Mouse (Mus musculus) CH12.LX (cell line): ENCODE data around the gene Chchd3. TPM values are rescaled to one million over a fixed set of nuclear protein-coding genes. Genes with fewer than 3 reads are reported as not detected.

ENCODE experiments used
- DNase-seq: peaks from one replicate; pipeline ENCODE4 v3.0.0-alpha.2; 2013; ENCODE audit errors: extremely low read depth
- H3K27ac ChIP-seq: 2 replicates; pipeline ENCODE4 v1.5.1; 2012; ENCODE audit warnings: low read depth, mild to moderate bottlenecking, control low read depth, moderate library complexity; ENCODE audit not compliant: insufficient read depth
- H3K27me3 ChIP-seq: replicated peaks from 2 replicates; pipeline ENCODE3; 2012; ENCODE audit warnings: inconsistent platforms
- H3K36me3 ChIP-seq, 2 experiments: replicated peaks in 1 of 2; 2 replicates each; pipeline versions ENCODE3 to v1.6.1; 2012; ENCODE audit warnings: inconsistent platforms in 1 of 2, low read length in 1 of 2, mild to moderate bottlenecking in 1 of 2, mixed read lengths in 1 of 2, moderate library complexity in 1 of 2; ENCODE audit not compliant: control insufficient read depth in 1 of 2, insufficient read depth in 1 of 2
- H3K4me1 ChIP-seq, 2 experiments: 2 replicates each; pipeline ENCODE4 v1.6.1; 2012; ENCODE audit warnings: inconsistent platforms in 1 of 2, moderate library complexity in 1 of 2; ENCODE audit not compliant: insufficient read depth in 2 of 2, control insufficient read depth in 1 of 2
- H3K4me2 ChIP-seq: 2 replicates; pipeline ENCODE4 v1.6.1; 2012; ENCODE audit warnings: low read depth, mild to moderate bottlenecking, control low read depth; ENCODE audit not compliant: poor library complexity, insufficient read depth, severe bottlenecking
- H3K4me3 ChIP-seq, 3 experiments: fragments of 150-350 bp in 1 of 3; sonication (generic) in 1 of 3; replicated peaks in 1 of 3; 2 replicates each; pipeline versions ENCODE3 to v1.5.1; 2011 to 2012; ENCODE audit warnings: low read depth in 2 of 3, low read length in 2 of 3, mild to moderate bottlenecking in 2 of 3, moderate library complexity in 2 of 3, control low read depth in 1 of 3, improper control_type of control experiment in 1 of 3, inconsistent platforms in 1 of 3, mixed read lengths in 1 of 3; ENCODE audit not compliant: poor library complexity in 1 of 3
- H3K79me2 ChIP-seq: replicated peaks from 2 replicates; pipeline ENCODE4 v1.6.1; 2012; ENCODE audit warnings: mild to moderate bottlenecking, moderate library complexity; ENCODE audit not compliant: control insufficient read depth, poor library complexity, insufficient read depth, severe bottlenecking; ENCODE audit errors: extremely low read depth
- H3K9ac ChIP-seq: 2 replicates; pipeline ENCODE4 v1.6.1; 2012; ENCODE audit warnings: low read depth, mild to moderate bottlenecking, control low read depth, moderate library complexity; ENCODE audit not compliant: insufficient read depth
- H3K9me3 ChIP-seq: replicated peaks from 2 replicates; pipeline ENCODE3; 2012; ENCODE audit warnings: low read length, inconsistent platforms, mixed read lengths
- BHLHE40 ChIP-seq: IDR thresholded peaks from 2 replicates; pipeline ENCODE4 v1.6.1; 2011; ENCODE audit warnings: mild to moderate bottlenecking, low read depth, low read length, improper control_type of control experiment
- CHD1 ChIP-seq: IDR thresholded peaks from 2 replicates; pipeline ENCODE4 v1.6.1; 2012; ENCODE audit warnings: low read depth, low read length, improper control_type of control experiment, inconsistent platforms
- CTCF ChIP-seq, 2 experiments: IDR thresholded peaks in 1 of 2; conservative IDR thresholded peaks in 1 of 2; 2 replicates each; pipeline ENCODE4 v1.5.1; 2011 to 2012; ENCODE audit warnings: low read depth in 2 of 2, low read length in 2 of 2, improper control_type of control experiment in 1 of 2, inconsistent platforms in 1 of 2, mild to moderate bottlenecking in 1 of 2, moderate library complexity in 1 of 2
- EP300 ChIP-seq: IDR thresholded peaks from 2 replicates; pipeline ENCODE4 v1.6.1; 2011; ENCODE audit warnings: low read length, improper control_type of control experiment
- ETS1 ChIP-seq: conservative IDR thresholded peaks from 2 replicates; pipeline ENCODE4 v1.6.1; 2012; ENCODE audit warnings: low read depth, mild to moderate bottlenecking, inconsistent platforms, low read length, improper control_type of control experiment, moderate library complexity
- GABPA ChIP-seq: IDR thresholded peaks from 2 replicates; pipeline ENCODE4 v1.6.1; 2012; ENCODE audit warnings: low read depth, low read length, improper control_type of control experiment, inconsistent platforms; ENCODE audit not compliant: insufficient replicate concordance
- IRF4 ChIP-seq: IDR thresholded peaks from 2 replicates; pipeline ENCODE4 v1.6.1; 2014; ENCODE audit warnings: low read depth, mild to moderate bottlenecking, inconsistent platforms, low read length, improper control_type of control experiment
- JUND ChIP-seq: conservative IDR thresholded peaks from 2 replicates; pipeline ENCODE4 v1.6.1; 2011; ENCODE audit warnings: low read depth, low read length, improper control_type of control experiment
- KAT2A ChIP-seq: IDR thresholded peaks from 2 replicates; pipeline ENCODE4 v1.6.1; 2012; ENCODE audit warnings: low read length, improper control_type of control experiment, inconsistent platforms; ENCODE audit not compliant: insufficient replicate concordance
- MAFK ChIP-seq: IDR thresholded peaks from 2 replicates; pipeline ENCODE4 v1.6.1; 2011; ENCODE audit warnings: low read length, improper control_type of control experiment; ENCODE audit not compliant: insufficient replicate concordance
- MAZ ChIP-seq: IDR thresholded peaks from 2 replicates; pipeline ENCODE4 v1.6.1; 2012; ENCODE audit warnings: low read depth, mild to moderate bottlenecking, inconsistent platforms, low read length, improper control_type of control experiment, moderate library complexity
- MEF2A ChIP-seq: IDR thresholded peaks from 2 replicates; pipeline ENCODE4 v1.6.1; 2014; ENCODE audit warnings: low read depth, mild to moderate bottlenecking, inconsistent platforms, low read length, improper control_type of control experiment, borderline replicate concordance
- MXI1 ChIP-seq: IDR thresholded peaks from 2 replicates; pipeline ENCODE4 v1.6.1; 2011; ENCODE audit warnings: mild to moderate bottlenecking, low read depth, low read length, improper control_type of control experiment
- MYC ChIP-seq: IDR thresholded peaks from 2 replicates; pipeline ENCODE4 v1.6.1; 2011; ENCODE audit warnings: low read depth, mild to moderate bottlenecking, improper control_type of control experiment, low read length
- NRF1 ChIP-seq: IDR thresholded peaks from 2 replicates; pipeline ENCODE4 v1.6.1; 2014; ENCODE audit warnings: low read depth, mild to moderate bottlenecking, inconsistent platforms, low read length, improper control_type of control experiment, moderate library complexity
- POLR2A ChIP-seq: IDR thresholded peaks from 2 replicates; pipeline ENCODE4 v1.6.1; 2011; ENCODE audit warnings: low read depth, mild to moderate bottlenecking, improper control_type of control experiment, low read length
- POLR2AphosphoS2 ChIP-seq: IDR thresholded peaks from 2 replicates; pipeline ENCODE4 v1.6.1; 2011; ENCODE audit warnings: low read depth, low read length, improper control_type of control experiment
- RAD21 ChIP-seq: IDR thresholded peaks from 2 replicates; pipeline ENCODE4 v1.6.1; 2011; ENCODE audit warnings: low read depth, mild to moderate bottlenecking, low read length, improper control_type of control experiment, moderate library complexity
- SIN3A ChIP-seq: IDR thresholded peaks from 2 replicates; pipeline ENCODE4 v1.6.1; 2012; ENCODE audit warnings: low read length, improper control_type of control experiment, inconsistent platforms
- SMC3 ChIP-seq: IDR thresholded peaks from 2 replicates; pipeline ENCODE4 v1.6.1; 2011; ENCODE audit warnings: low read depth, low read length, improper control_type of control experiment
- TCF12 ChIP-seq: IDR thresholded peaks from 2 replicates; pipeline ENCODE4 v1.6.1; 2014; ENCODE audit warnings: low read depth, mild to moderate bottlenecking, inconsistent platforms, low read length, improper control_type of control experiment
- USF1 ChIP-seq: IDR thresholded peaks from 2 replicates; pipeline ENCODE4 v1.6.1; 2014; ENCODE audit warnings: low read depth, mild to moderate bottlenecking, inconsistent platforms, low read length, improper control_type of control experiment
- USF2 ChIP-seq: conservative IDR thresholded peaks from 2 replicates; pipeline ENCODE4 v1.6.1; 2011; ENCODE audit warnings: low read depth, low read length, improper control_type of control experiment
- ZNF384 ChIP-seq: IDR thresholded peaks from 2 replicates; pipeline ENCODE4 v1.6.1; 2012; ENCODE audit warnings: low read depth, low read length, improper control_type of control experiment, inconsistent platforms
- dilution Hi-C: fragments of 300-500 bp; cut with MboI; formaldehyde crosslinking; loops from 2 replicates; pipeline ENCODE4 v1.14.3; 2020; ENCODE audit warnings: low sequenced_read_pairs; ENCODE audit not compliant: extremely low pct_unique_long_range_greater_than_20kb, extremely low pct_ligation_motif_present
- in situ Hi-C: fragments of 300-500 bp; cut with MboI; formaldehyde crosslinking; loops from 3 replicates; pipeline ENCODE4 v1.14.3; 2019; ENCODE audit warnings: low sequenced_read_pairs, low pct_ligation_motif_present, low pct_unique_long_range_greater_than_20kb, mixed read lengths
- polyA plus RNA-seq: library from polyadenylated mRNA; unstranded; fragments of >175 nt; gene quantifications from 2 replicates; pipeline ENCODE4 v1.2.1, GENCODE M21; 2012; ENCODE audit warnings: low read depth; ENCODE audit not compliant: insufficient read length
- total RNA-seq, 2 experiments: library from RNA; depleted of rRNA; stranded (reverse); fragments of 300-350 nt in 1 of 2; fragments of >200 nt in 1 of 2; gene quantifications; 2 replicates each; pipeline ENCODE4 v1.2.3; 2012 to 2014

The Chchd3 gene
- total and polyA plus RNA-seq, 3 experiments = 116 to 197 (median 133) TPM

DNA sequence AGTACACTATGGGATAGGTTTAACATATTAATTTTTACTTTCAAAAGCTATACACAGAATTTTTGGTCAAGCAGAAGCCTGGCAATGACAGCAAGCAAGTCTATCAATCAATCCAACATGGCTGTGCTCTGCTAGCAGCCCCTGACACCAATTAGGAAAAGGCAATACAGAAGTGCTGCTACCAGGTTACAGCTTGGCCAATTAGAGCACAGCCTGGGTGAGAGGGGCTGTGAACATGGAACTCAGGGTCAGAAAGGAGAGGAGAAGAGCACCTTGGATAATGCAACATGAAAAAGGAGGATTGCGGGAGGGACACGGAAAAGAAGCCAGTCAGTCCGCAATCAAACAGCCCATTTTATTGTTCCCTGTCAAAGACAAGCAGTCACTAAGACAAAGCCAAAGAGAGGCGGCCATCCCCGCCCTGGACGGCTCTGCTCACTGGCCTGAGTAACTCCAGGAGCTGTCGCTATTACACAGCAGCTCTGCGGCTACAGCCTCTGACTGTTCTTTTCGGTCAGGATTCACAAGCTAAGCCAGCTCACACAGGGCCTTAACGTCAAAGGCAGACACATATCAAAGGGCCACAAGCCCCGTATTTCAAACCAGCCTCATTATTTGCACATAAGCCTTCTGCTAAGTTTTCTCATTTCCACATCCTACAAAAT is 128.8 kb downstream of the Chchd3 start:
- Histone ChIP-seq H3K4me1 (peaks cover 0 to 1% of the 10 kb centered on the region in 2 experiments; a peak in 1 of 4 replicates), H3K4me3 (no peak overlapping the region), H3K79me2 (no peaks in the 10 kb centered on the region), H3K9me3 (no peaks in the 10 kb centered on the region), H3K4me2 (no peak overlapping the region), H3K27ac (no peak overlapping the region), H3K9ac (no peak overlapping the region), H3K27me3 (no peaks in the 10 kb centered on the region), H3K36me3 (peaks cover 5 to 21% of the 10 kb centered on the region in 2 experiments)
- DNase-seq = no peak
- in situ Hi-C loops (no loop called here), dilution Hi-C loops (no loop called here)
- TF ChIP-seq USF1 (no peak), MEF2A (no peak), ZNF384 (no peak), NRF1 (no peak), POLR2AphosphoS2 (no peak), MYC (no peak), RAD21 (no peak), POLR2A (no peak), ETS1 (no peak), MXI1 (no peak), BHLHE40 (no peak), GABPA (no peak), SIN3A (no peak), IRF4 (no peak), TCF12 (no peak), CTCF (conservative IDR thresholded peaks at IDR 0.05 in 1 of 2, IDR thresholded peaks at IDR 0.05 in 1 of 2; ENCODE audit: low read depth in 2 of 2, low read length in 2 of 2) (no peak), MAZ (no peak), CHD1 (no peak), SMC3 (no peak), JUND (no peak)

DNA sequence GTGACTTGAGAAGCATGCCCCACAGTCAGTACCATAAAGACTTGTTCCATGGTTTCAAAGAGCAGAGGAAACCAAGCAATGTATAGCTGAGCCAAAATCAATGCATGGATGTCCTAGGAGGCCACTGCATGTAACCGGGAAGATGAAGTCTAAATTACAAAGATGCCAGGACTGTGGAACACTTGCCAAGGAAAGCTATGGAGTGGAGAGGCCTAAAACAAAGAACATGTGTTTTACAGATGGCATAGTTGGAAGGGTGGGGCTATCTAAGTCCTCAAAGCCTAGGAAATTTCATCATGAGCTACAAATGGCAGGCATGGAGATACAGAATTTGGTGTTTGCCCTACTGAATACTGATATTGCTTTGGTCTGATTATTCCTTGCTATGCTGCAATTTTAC is 137.7 kb downstream of the Chchd3 start:
- Histone ChIP-seq H3K4me3 (no peak overlapping the region), H3K27ac (no peak overlapping the region), H3K4me2 (no peak overlapping the region), H3K9me3 (no peaks in the 10 kb centered on the region), H3K9ac (no peak overlapping the region), H3K27me3 (no peaks in the 10 kb centered on the region), H3K36me3 (peaks cover under 1 to 19% of the 10 kb centered on the region in 2 experiments), H3K4me1 (peaks cover 0 to 24% of the 10 kb centered on the region in 2 experiments; a peak in 2 of 4 replicates), H3K79me2 (no peaks in the 10 kb centered on the region)
- DNase-seq = no peak
- in situ Hi-C loops (no loop called here), dilution Hi-C loops (no loop called here)
- TF ChIP-seq EP300 (no peak), SMC3 (no peak), CHD1 (no peak), NRF1 (no peak), KAT2A (no peak), CTCF (conservative IDR thresholded peaks at IDR 0.05 in 1 of 2, IDR thresholded peaks at IDR 0.05 in 1 of 2; ENCODE audit: low read depth in 2 of 2, low read length in 2 of 2) (no peak), MAFK (no peak), IRF4 (no peak), JUND (no peak), TCF12 (no peak), USF2 (no peak), POLR2AphosphoS2 (no peak), MAZ (no peak), RAD21 (no peak), POLR2A (no peak)
